Mouse (Mus musculus) ovary, adult 2 months (tissue): ENCODE results near the gene Trrap. TPM values are rescaled to one million over a fixed set of nuclear protein-coding genes. Genes with fewer than 3 reads are reported as not detected.

ENCODE experiments used
- polyA plus RNA-seq: library from polyadenylated mRNA; depleted of rRNA; stranded (reverse); fragments of >200 nt; gene quantifications from 2 replicates; pipeline ENCODE4 v1.2.3, GENCODE M21; 2012; rRNA removed

Trrap gene
- polyA plus RNA-seq: 201 and 273 TPM in 2 replicates

GRCm38 (mm10) chr5:144767106-144767798 lies at the start of gene Trrap:
Gene Trrap, plus strand, starts transcription at chr5:144767732.

GRCm38 (mm10) chr5:144761161-144761868 lies 6.2 kb upstream of the Trrap start, which contains the start of gene Tmem130:
Gene Tmem130, minus strand, starts transcription at chr5:144761818.

Other genes with a start within 250 kb of the Trrap start
- 6.5 and 11.2 TPM in 2 replicates for gene Nptx2, start 221.8 kb upstream of the Trrap start, polyA plus RNA-seq
- gene Tmem130, start 5.9 kb upstream of the Trrap start, polyA plus RNA-seq: 0.64 and 1.4 TPM in 2 replicates
- gene Smurf1, start 198.1 kb downstream of the Trrap start, polyA plus RNA-seq: 38.1 and 41.5 TPM in 2 replicates